Mouse (Mus musculus) liver, embryonic 14.5 days (tissue): Measurements from ENCODE around the gene Rnf11. TPM values are rescaled to one million over a fixed set of nuclear protein-coding genes. Genes with fewer than 3 reads are reported as not detected.

ENCODE experiments used
- ATAC-seq: fragments of 200-750 bp; cut with Nextera tagmentation; 2 replicates; pipeline ENCODE4 v1.8.0; 2017; ENCODE audit warnings: moderate number of reproducible peaks, mild to moderate bottlenecking, moderate library complexity; ENCODE audit not compliant: insufficient read depth
- DNase-seq, 3 experiments: peaks; one replicate each; pipeline ENCODE4 v3.0.0-alpha.2; 2012 to 2013; ENCODE audit warnings: low read depth in 3 of 3, low spot score in 3 of 3
- H3K27ac ChIP-seq: fragments of 300-500 bp; sonication (generic); 2 replicates; pipeline ENCODE4 v1.5.1; 2014; ENCODE audit warnings: moderate library complexity, mild to moderate bottlenecking, control low read depth, inconsistent platforms
- H3K27me3 ChIP-seq: fragments of 300-500 bp; sonication (generic); 2 replicates; pipeline ENCODE4 v1.6.1; 2014; ENCODE audit warnings: mild to moderate bottlenecking, low read length, moderate library complexity; ENCODE audit not compliant: control insufficient read depth, insufficient read depth
- H3K36me3 ChIP-seq: fragments of 300-500 bp; sonication (generic); replicated peaks from 2 replicates; pipeline ENCODE4 v1.6.1; 2014; ENCODE audit warnings: low read depth; ENCODE audit not compliant: control insufficient read depth, insufficient read depth
- H3K4me1 ChIP-seq, 2 experiments: fragments of 200-500 bp in 1 of 2; fragments of 300-500 bp in 1 of 2; sonication (generic) in 1 of 2; replicated peaks; 2 replicates each; pipeline ENCODE4 v1.6.1; 2012 to 2014; ENCODE audit warnings: antibody characterized with exemption in 1 of 2, inconsistent platforms in 1 of 2, low read length in 1 of 2; ENCODE audit not compliant: control insufficient read depth in 2 of 2, insufficient read depth in 2 of 2
- H3K4me2 ChIP-seq: fragments of 300-500 bp; sonication (generic); 2 replicates; pipeline ENCODE4 v1.6.1; 2014; ENCODE audit warnings: low read depth, mild to moderate bottlenecking, control low read depth, moderate library complexity
- H3K4me3 ChIP-seq, 2 experiments: fragments of 200-500 bp in 1 of 2; fragments of 300-500 bp in 1 of 2; sonication (generic) in 1 of 2; 2 replicates each; pipeline ENCODE4 v1.5.1; 2012 to 2014; ENCODE audit warnings: low read depth in 2 of 2, low read length in 2 of 2, mild to moderate bottlenecking in 2 of 2, control low read depth in 1 of 2, inconsistent platforms in 1 of 2, moderate library complexity in 1 of 2; ENCODE audit not compliant: insufficient read depth in 1 of 2
- H3K9ac ChIP-seq: fragments of 300-500 bp; sonication (generic); replicated peaks from 2 replicates; pipeline ENCODE4 v1.6.1; 2014; ENCODE audit warnings: mild to moderate bottlenecking, control low read depth, moderate library complexity
- H3K9me3 ChIP-seq: fragments of 300-500 bp; sonication (generic); 2 replicates; pipeline ENCODE4 v1.6.1; 2016; ENCODE audit warnings: low read length, mixed read lengths; ENCODE audit not compliant: control insufficient read depth
- CTCF ChIP-seq: IDR thresholded peaks from 2 replicates; pipeline ENCODE4 v1.5.1; 2016; ENCODE audit warnings: antibody characterized with exemption, low read depth, control low read depth
- EP300 ChIP-seq: IDR thresholded peaks from 2 replicates; pipeline ENCODE4 v1.6.1; 2016; ENCODE audit warnings: antibody characterized with exemption, low read depth
- WGBS: fragments of 180-500 bp; shearing (Covaris S2); extraction: QIAGEN DNeasy Blood & Tissue Kit; methylation state at CpG from one replicate; pipeline ENCODE4 v1.1.7; 2014; ENCODE audit not compliant: insufficient replicate concordance; 5-methylcytosine and 5-hydroxymethylcytosine counted together
- polyA plus RNA-seq, 2 experiments: library from polyadenylated mRNA; depleted of rRNA in 1 of 2; stranded (reverse) in 1 of 2; unstranded in 1 of 2; fragments of >200 nt; fragmentation: Nextera tagmentation in 1 of 2; extraction: Ambion mirVana in 1 of 2; gene quantifications; 2 replicates each; pipeline versions ENCODE4 v1.2.1 to v1.2.3; 2012 to 2014

The Rnf11 gene
- polyA plus RNA-seq, 2 experiments: 22.2 to 39.1 TPM

DNA sequence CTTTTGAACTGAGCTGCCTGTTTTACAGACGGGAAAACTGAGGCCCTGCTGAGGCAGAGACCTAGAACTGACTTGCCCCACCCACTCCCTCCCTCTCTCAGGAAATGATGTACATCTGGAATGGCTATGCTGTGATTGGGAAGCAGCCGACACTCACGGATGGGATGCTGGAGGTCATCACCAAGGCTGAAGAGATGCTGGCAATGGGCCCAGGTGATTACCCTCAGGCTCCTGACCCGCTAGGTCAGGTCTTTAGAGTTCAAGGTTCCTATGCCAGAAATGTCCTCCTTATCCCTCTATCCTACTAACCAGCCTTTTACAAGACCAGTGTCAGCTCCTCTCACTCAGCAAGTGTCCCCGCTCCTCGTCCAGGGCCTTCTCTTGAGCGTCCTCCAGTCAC, 42.4 kb downstream of the Rnf11 start:
- H3K4me3 ChIP-seq: no peak overlapping the region; a peak in 1 of 4 replicates
- TF ChIP-seq EP300: no peak
- no peak for TF ChIP-seq CTCF
- H3K4me2 ChIP-seq: peak overlapping the region; percentile 52
- H3K4me1 ChIP-seq: peaks cover 91% of the 10 kb centered on the region in 2 experiments
- WGBS: 86% methylated on average over 7 of the region's 7 CpGs
- H3K36me3 ChIP-seq: peaks cover 41% of the 10 kb centered on the region
- no peak for DNase-seq
- no peaks in the 10 kb centered on the region for H3K9me3 ChIP-seq
- H3K27me3 ChIP-seq: no peaks in the 10 kb centered on the region
- no peak for ATAC-seq
- H3K27ac ChIP-seq: peak overlapping the region; percentile 97
- peak overlapping the region; percentile 45 for H3K9ac ChIP-seq

- WGBS: 90% methylated on average over 3 of the region's 3 CpGs
- peak overlapping the region; percentile 98 for H3K27ac ChIP-seq
- H3K9me3 ChIP-seq: no peaks in the 10 kb centered on the region
- peaks cover 80 to 83% of the 10 kb centered on the region in 2 experiments for H3K4me1 ChIP-seq
- H3K27me3 ChIP-seq: no peaks in the 10 kb centered on the region
- H3K4me3 ChIP-seq: no peak overlapping the region
- peak overlapping the region; percentile 66 for H3K4me2 ChIP-seq
- DNase-seq (no peak), ATAC-seq (no peak)
- TF ChIP-seq CTCF: no peak
- TF ChIP-seq EP300: no peak
- peaks cover 38% of the 10 kb centered on the region for H3K36me3 ChIP-seq
- H3K9ac ChIP-seq: peak overlapping the region; percentile 76
Measured at GRCm38 (mm10) chr4:109441000-109441399, 43.5 kb downstream of the Rnf11 start.

GRCm38 (mm10) chr4:109440381-109440780, 44.1 kb downstream of the Rnf11 start:
- Histone ChIP-seq H3K27ac (peak overlapping the region; percentile 98), H3K4me1 (peaks cover 74 to 76% of the 10 kb centered on the region in 2 experiments), H3K36me3 (peaks cover 38% of the 10 kb centered on the region), H3K4me2 (peak overlapping the region; percentile 66), H3K9me3 (no peaks in the 10 kb centered on the region), H3K4me3 (peak overlapping the region; percentile 3 to 33; a peak in 3 of 4 replicates), H3K27me3 (no peaks in the 10 kb centered on the region), H3K9ac (peak overlapping the region; percentile 76)
- DNase-seq (no peak), ATAC-seq (no peak)
- 84% methylated on average over 5 of the region's 5 CpGs for WGBS
- TF ChIP-seq CTCF: no peak
- TF ChIP-seq EP300: no peak

- H3K27ac ChIP-seq: peak overlapping the region; percentile 98
- DNase-seq (peak; percentile 85 to 89 (median 88)), ATAC-seq (peak; percentile 88)
- no peaks in the 10 kb centered on the region for H3K9me3 ChIP-seq
- WGBS: 8% methylated on average over 3 of the region's 3 CpGs
- H3K36me3 ChIP-seq: peaks cover 38% of the 10 kb centered on the region
- TF ChIP-seq CTCF (no peak), EP300 (peak; percentile 93)
- peak overlapping the region; percentile 28 to 33; a peak in 3 of 4 replicates for H3K4me3 ChIP-seq
- H3K4me2 ChIP-seq: peak overlapping the region; percentile 66
- peak overlapping the region; percentile 76 for H3K9ac ChIP-seq
- H3K27me3 ChIP-seq: no peaks in the 10 kb centered on the region
- H3K4me1 ChIP-seq: peaks cover 69 to 71% of the 10 kb centered on the region in 2 experiments
Measured at GRCm38 (mm10) chr4:109439825-109440248, 44.7 kb downstream of the Rnf11 start.

GRCm38 (mm10) chr4:109439101-109439500, 45.4 kb downstream of the Rnf11 start:
- peak overlapping the region; percentile 98 for H3K27ac ChIP-seq
- no peaks in the 10 kb centered on the region for H3K27me3 ChIP-seq
- peak overlapping the region in 1 of 2 experiments; percentile 33; a peak in 2 of 4 replicates for H3K4me3 ChIP-seq
- DNase-seq: no peak
- 45% methylated on average over 8 of the region's 8 CpGs for WGBS
- no peak for ATAC-seq
- peaks cover 33% of the 10 kb centered on the region for H3K36me3 ChIP-seq
- no peaks in the 10 kb centered on the region for H3K9me3 ChIP-seq
- peaks cover 61 to 64% of the 10 kb centered on the region in 2 experiments for H3K4me1 ChIP-seq
- peak; percentile 51 for TF ChIP-seq CTCF
- no peak for TF ChIP-seq EP300
- H3K4me2 ChIP-seq: peak overlapping the region; percentile 66
- H3K9ac ChIP-seq: peak overlapping the region; percentile 76
